Mouse (Mus musculus): ENCODE data around the gene Fam149a.

The Fam149a gene

DNA sequence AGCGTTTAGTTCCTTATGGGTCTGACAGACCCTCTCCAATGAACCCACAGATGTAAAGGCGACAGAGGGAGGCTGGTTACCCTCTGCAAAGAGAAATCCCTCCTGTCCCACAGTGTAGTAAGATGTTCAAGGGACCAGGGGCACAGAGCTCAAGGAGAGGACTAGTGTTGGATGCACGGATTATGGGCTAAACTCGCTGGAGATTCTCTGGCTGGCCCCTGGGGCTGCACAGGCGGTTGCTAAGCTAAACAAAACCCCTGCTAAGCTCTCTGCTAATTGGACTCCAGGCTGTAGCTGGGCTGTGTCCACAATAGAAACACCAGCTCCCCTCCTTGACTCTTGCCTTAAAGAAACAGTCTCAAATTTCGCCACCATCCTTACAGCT, at the start of gene Fam149a:
Fam149a (minus strand) TSS at position 329 of the 385 bp plus-strand sequence.
- DNase-seq (ENCODE audit: low spot score), result no peak

DNA sequence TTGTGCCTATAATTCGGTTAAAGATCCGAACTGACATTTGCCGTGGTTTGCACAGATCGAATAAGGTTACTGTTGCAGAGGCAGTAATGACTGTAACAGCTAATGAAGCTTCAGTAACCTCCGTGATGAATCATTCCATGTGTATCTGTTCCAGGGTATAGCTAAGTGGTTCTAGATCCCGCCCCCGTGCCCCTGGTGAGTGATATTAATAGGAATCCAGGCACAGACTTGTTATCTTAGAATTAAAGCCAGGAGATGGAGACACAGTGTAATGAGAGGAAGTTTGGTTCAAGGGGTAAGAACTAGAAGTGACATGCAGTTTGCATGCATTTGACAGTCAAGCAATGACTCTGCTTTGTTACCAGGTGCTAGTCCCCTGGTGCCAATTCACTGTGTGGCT, 38.1 kb upstream of the Fam149a start:
- DNase-seq (ENCODE audit: low spot score), result no peak

DNA sequence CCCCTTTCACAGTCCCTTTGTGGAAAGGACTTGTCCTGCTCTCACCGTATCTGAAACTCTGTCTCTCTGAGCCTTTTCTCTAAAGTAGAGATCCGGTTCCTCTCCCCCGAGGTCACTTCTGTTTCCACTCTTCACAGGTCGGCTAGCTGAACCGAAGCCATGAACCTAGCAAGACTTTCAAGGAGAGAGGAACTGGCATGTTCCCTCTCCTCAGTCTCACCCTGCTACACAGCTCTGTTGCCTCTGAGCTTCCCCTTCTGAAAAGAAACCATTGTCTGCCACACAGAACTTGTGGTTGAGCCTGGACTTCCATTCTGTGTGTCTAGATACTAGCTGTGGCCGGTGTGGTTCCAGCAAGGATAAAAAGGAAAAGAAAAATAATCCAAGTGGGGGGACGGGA, 32.9 kb upstream of the Fam149a start:
- peak; percentile 1 for DNase-seq (ENCODE audit: low spot score)

DNA sequence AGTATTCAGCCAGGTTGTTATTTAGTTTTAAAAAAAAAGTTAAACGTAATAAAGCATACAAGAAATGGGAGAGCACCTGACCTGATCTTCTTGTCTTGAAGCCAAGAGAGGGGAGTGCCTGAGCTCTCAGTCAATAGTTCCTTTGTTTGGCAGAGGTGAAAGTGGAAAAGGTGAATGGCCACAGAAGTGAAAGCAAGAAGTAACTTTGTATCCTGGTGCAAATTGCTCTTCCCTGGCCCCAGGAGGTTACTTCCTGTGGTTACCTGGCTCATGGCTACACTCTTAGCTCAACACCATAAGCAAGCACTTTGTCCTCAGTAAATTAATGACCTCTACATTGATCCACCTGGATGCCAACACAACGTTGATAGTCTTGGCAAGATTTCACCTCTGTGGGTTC, 28.8 kb upstream of the Fam149a start, which contains the start of gene Tlr3:
Tlr3 (minus strand) TSS at position 199 of the 400 bp plus-strand sequence.
- no peak for DNase-seq (ENCODE audit: low spot score)

DNA sequence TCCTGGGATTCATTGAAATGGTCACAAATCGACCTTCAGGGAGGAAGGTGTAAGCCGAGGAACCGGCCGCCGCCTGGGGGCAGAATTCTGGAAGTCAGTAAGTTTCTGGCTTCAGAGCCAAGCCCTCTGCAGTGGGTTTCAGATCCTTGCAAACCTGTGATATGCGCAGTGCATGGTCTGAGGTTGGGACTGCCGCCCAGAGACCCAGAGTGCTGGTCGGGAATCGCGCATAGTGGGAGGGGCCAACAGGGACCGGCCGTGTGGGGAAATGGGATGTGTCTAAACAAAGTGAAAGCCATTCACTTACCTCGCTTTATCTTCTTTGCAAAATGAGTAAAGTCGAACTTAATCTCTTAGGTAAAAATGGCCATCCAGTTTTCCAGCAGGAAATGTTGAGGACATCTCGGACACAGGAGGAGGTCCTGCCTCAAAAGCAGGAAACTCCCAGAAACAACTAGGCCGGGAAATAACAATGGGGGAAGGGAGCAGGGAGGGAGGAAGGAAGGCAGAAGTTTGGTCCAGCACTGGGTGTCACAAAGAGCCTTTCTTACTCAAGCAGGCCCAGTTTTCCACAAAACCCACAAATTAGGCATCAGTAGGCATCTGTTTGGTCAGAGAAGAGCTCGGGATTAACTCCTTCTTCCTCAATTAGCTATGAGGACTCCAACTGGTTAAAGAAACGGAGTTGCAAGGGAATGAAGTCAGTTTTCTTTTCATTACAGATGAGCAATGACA, 28.2 kb upstream of the Fam149a start:
- peak; percentile 2 for DNase-seq (ENCODE audit: low spot score)

DNA sequence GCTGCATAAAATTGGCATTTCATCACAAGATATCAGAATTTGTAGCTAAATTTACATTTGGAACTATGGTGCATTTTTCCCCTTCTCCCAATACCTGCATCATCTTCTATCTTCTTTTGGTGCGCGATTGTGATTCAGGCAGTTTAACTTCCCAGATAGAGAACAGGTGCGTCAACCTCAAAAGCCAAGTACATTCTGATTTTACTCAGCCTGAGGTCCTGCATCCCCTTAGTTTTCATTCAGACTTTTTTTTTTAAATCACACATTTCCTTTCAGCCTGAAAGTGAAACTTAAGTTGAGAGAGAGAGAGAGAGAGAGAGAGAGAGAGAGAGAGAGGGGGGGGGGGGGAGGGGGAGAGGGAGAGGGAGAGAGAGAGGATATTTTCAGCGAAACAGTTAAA, 27.6 kb upstream of the Fam149a start:
- DNase-seq (ENCODE audit: low spot score), result no peak

DNA sequence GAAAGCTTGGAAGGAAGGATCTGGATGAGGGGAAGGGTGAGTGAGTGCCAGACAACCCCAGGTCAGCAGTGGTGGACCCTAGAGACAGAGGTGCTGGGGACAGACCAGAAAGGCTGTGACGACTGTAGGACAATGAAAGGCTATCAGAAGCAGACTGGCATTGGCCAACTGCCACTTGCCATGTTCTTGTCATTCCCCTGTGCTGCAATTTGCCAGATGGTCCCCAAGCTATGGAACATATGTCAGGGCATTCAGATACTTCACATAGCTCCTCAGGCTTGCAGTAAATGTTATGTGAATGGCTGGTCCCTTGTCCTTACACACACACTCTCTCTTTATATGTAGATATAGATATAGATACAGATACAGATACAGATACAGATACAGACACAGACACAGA, 1.2 kb upstream of the Fam149a start:
- no peak for DNase-seq (ENCODE audit: low spot score)

DNA sequence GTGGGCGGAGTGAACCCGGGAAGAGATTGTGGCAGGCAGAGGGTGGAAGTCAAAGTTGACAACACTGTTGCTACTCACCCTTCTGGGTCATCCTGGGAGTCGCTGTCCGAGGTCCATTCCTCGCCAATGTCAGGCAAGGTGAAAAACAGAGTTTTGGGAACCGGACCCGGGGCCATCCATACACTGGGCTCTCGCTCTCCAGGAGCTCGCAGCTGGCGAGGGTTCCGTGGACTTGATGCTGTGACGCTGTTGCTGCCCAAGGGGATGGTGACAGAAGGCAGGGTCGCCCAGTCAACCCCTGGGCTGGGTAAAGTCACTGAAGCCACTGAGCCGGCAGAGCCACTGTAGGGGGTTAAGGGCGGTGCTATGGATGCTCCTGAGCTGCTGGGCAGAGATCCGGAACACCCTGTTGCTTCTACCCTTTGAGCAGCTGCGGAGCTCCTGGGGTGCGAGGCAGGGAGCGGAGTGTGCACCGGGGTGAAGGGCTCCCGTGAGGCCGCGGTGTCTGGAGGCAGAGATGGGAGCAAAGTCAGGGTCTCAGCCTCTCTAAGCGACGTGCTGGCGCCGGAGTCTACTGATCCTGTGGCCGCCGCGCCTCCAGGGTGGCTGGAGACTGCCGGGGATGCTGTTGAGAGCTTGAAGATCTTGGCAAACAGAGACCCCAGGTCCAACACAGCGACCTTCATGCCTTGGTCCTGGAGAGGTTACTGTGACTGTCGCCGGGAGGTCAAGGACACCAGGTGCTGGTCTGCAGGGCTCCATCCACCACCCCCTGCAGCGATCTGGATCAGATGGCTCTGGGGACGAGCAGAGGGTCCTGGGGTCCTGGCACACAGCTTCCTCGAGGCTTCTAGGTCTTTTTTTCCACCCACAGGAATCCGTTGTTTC, 772 bp downstream of the Fam149a start:
- no peak for DNase-seq (ENCODE audit: low spot score)

DNA sequence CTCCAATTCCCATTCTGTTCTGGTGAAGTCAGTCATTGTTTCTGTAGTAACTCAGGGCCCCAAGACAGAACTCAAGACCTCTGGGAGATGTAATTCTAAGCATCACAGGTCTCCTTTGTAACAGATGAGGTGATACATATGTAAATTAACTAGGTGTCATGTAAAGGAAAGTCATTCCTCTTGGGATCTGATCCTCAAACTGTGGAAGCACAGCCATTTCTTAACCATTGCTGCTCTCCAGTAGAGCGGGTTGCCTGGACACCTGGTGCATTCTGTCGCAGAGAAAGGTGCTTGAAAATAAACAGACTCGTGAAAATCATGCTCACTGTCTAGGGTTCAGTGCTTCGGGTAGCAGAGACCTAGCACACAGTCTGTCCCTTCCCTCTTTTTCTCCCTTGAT, 1.5 kb downstream of the Fam149a start:
- no peak for DNase-seq (ENCODE audit: low spot score)

DNA sequence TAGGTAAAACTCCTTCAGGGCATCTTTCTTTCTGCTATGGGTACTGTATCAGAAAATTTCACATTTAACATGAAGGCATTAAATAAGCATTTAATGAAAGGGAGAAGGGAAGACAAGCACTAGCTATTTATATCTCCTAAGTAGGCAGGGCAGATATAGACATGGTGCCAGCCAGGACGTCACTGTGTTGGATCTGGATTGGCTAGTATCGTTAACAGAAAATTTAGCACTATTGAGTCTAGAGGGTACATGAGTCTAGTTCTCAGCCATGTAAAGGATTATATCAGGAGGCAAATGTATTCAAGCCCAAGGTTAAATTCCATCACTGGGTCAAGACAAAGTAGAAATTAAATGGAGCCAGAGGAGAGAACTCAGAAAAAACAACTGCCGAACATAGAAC, 8.0 kb downstream of the Fam149a start:
- DNase-seq (ENCODE audit: low spot score), result no peak

DNA sequence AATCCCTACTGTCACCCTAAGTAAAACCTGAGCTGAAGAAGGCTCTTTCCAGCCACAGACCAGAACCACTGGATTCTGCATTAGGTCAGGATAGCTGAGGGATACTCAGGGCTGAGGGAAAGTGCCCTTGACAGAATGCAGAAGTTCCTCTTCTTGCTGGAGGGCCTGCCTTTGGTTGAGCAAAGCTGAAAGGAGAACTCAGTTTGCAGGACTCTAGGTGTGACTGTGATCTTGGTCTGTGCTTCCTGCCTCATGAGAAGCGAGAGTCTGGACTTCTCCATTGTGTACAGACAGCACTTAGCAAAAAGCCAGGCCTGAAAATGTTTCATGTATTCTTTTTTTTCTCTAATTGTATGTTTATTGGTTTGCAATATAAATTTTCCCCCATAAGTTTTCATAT, 14.9 kb downstream of the Fam149a start:
- no peak for DNase-seq (ENCODE audit: low spot score)

DNA sequence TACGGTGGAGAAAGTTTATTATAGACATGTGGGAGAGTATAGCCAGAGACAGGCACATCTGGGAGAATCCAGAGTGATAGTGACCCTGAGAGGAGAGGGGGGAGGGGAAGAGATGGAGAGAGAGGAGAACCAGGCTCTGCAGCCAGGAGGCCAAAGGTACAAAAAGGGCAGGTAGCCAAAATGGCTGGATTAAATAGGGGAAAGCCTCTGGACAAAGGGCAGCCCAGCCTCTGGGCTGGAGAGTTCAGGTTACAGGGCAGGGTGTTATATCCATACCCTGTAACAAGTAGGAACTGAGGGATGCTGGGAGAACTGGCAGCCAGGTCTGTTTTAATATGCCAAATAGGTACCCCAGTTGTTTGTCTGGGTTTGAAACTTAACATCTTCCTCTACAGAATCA, 18.9 kb downstream of the Fam149a start:
- DNase-seq (ENCODE audit: low spot score), result no peak

DNA sequence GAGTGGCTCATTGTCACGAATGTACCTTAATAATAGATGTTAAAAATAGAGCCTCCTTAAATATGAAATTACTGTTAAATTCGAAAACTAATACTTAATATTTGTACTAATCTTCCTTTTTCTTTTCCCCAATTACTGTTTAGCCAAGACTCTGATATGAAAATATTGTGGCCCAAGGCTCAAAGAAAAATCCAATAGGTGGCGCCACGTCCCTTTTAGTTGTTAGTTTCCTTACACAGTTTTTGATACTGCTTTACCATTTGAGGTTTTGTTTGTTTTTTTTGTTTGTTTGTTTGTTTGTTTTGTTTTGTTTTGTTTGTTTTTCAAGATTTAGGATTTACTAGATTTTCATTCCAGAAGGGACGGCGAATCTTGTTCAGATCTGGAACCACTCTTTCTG, 19.8 kb downstream of the Fam149a start:
- no peak for DNase-seq (ENCODE audit: low spot score)

DNA sequence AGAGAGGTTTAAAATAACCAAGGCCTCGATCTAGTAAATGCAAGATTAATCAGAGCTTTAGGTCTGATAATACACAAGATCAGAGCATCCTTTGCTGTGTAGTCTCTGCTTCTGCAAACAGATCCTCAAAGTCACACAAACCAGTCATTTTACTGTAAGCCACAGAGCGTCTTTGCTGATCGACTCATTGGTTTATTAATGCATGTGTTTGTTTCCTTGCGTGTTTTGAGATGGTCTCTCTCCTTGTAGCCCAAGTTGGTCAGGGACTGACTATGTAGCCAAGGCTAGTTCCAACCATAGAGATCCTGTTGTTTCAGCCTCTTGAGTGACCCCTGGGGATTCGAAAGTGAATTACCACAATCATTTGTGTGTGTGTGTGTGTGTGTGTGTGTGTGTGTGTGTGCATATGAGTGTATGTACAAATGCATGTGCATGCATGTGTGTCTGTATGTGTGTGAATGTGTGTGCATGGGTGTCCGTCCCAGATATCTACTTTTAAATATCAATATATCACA, 22.9 kb downstream of the Fam149a start:
- DNase-seq (ENCODE audit: low spot score), result no peak

DNA sequence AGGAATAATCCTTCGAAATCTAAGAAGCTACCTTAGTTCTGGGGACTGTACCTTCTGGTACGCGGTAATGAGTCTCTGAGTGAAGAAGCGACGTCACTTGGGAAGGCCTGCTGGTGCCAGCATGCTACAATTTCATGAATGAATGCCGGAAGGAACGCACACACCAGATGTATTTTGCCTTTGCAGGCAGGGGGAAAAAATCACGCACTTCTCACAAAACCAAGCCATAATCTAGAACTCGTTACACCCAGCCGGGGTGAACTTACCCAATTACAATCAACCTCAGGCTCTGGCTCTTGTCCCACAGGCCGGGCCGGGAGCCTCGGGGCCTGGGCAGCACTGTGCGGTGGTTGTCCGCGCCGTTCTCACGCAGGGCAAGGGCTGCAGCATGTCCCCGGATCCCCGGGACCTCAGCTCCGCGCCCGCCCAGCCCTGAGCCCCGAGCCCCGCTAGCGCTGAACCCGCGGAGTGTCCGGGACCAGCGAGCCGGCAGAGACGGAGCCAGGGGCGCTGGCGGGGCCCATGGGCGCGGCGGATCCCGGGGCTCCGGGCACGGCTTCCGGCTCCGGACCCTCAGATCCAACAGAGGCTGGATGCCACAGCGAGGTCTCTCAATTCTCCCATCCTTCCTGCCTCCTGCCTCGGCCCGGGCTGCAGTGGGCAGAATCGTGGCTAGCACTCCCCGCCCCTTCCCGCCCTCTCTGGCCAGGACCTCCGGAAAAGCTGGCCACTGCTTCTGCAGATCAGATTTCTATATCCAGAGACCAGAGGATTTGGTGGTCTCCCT, 23.8 kb downstream of the Fam149a start:
- DNase-seq (ENCODE audit: low spot score), result no peak

DNA sequence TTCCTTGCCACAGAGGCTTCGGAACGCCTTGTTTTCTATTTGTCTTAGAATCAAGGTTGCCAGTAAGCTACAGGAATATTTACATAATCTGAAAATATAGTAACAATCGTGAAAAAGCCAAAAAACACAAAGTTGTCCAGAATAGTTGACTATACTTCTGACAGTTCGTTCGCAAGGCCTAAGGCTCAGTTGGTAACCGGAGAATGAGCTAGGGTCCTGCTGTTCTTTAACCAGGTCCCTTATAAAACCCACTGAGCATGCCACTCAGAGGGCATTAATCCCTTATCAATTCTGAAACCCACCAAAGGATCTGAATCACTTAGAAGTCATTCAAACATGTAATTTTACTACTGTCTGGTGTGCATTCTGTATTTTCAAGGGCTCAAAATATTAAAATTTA, 26.3 kb downstream of the Fam149a start:
- no peak for DNase-seq (ENCODE audit: low spot score)

DNA sequence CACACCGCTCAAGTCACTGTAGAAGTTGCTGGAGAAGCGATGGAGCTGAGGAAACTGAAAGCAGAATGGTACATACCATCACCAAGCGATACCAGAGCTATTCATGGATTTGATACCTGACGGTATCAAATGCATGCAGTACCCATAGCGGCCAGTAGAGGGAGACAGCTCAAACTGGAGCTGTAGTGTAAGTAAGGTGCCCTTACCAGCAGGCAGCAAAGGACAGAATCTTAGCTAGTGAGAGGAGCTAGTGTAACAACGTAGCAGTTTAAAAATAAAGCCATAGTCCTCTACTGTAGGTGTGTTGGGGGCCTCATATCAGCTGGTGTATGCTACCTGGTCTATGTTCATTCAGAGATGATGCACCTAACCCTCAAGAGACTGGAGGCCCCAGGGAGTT, 37.1 kb downstream of the Fam149a start:
- DNase-seq (ENCODE audit: low spot score), result peak; percentile 37

DNA sequence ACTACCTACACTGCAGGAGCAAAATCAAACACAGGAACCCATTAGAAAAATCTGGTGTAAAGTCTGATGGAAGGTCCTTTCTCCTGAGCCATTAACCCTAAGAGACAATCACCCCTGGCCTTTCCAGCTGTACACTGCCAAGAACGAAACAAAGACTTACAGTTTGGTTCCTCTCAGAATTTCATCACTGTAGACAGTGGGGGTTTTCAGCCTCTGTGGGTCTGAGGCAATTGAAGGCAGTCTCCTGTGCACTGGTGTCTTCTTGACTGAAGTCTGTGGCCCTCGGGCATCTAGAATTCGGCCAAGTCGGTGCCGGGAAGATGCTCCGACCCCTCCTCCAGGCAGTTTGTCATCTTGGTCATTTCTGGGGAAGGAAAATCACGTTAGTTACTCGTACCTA, 37.8 kb downstream of the Fam149a start:
- DNase-seq (ENCODE audit: low spot score), result no peak

DNA sequence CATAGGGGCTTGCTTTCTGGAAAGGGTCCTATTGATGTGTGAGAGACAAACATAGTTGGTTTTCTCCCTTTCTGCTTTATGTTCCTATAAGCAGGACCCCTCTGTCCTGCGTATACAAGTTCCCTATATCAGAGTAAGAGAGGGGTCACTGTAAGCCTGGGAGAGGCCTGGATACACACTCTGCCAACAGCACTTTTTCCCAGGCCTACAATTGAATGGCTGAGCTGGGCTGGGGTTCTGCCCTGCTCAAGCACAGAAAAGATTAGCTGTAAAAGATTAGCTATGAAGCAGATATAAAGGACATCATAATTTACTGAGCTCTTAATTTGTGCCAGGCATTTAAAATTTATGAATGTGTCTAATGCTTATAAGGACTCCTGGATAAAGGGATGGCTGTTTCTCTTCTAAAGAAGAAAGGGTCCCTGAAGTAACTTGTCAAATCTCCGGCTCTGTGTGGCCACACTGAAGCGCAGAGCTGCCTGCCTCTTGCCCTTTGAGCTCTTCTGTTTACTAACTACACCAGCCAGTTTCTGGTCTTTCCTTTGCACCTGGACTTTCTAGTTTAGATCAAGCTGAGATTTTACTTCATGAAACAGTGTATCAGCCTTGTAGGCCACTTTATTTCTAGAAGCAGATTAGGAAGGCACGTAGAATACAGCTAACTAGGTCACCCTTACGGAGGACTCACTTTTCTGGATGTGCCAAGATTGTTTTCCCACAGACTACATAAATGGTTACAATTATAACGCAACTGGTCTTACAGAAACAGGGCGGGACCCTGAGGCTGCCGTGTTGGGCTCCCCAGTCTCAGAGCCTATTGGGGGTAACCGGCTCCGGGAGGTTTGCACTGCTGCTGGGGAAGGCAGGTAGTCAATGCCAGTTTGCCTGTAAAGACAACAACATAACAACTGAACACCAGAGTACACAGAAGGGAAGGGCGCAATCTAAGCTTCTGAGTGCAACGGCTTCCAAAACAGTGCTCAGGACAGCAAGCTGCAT, 40.2 kb downstream of the Fam149a start:
- no peak for DNase-seq (ENCODE audit: low spot score)

DNA sequence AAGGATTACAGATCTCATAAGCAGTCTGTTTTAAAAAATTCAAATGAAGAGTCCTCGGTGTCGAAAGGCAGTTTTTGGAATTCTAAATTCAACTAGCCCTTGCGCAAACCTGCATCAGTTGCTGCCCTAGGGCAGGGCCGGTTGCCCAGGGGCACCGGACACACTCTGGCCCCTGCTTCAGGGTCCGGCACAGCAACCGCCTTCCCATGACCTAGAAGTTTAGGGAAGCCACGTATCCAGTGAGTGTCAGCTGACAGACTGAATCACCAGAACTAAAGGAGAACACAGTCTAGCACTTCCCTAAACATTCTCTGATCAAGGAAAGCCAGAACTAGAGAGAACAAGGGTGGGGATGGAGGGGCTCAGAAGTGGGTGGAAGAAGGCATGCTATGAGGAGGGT, 48.6 kb downstream of the Fam149a start:
- DNase-seq (ENCODE audit: low spot score), result no peak

Data from spleen, adult 12 weeks (tissue).